Mouse (Mus musculus): ENCODE results near the gene Fcgr1.

DNA sequence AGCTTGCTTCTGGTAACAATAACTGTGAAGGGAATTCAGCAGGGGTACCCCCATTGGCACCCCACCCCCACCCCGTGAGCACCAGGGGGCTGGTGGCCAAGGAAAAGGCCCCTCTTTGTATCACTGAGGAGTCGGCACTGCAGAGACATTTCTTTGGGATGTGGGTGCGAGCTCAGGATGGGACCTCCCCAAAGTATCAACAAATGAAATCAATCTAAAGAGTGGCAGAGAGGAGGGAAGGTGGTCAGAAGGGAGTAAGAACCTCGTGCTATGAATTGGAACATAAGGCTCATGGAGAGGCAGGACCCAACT is 44.8 kb downstream of the Fcgr1 start:
- TF ChIP-seq GATA1 (IDR thresholded peaks at IDR 0.05; ENCODE audit: borderline replicate concordance, low read length) (no peak), FLI1 (IDR thresholded peaks at IDR 0.05; ENCODE audit: low read length) (no peak)
